Mouse (Mus musculus) kidney, adult 2 months (tissue): ENCODE measurements around the gene Rarres1.

Experiments used
- CTCF ChIP-seq: fragments of 200-500 bp; conservative IDR thresholded peaks from 2 replicates; pipeline ENCODE4 v1.5.1; 2011; ENCODE audit warnings: low read depth, mild to moderate bottlenecking, control low read depth, low read length, moderate library complexity, mixed read lengths; ENCODE audit not compliant: insufficient read depth, insufficient read length
- POLR2A ChIP-seq: fragments of 200-500 bp; IDR thresholded peaks from one replicate; pipeline ENCODE4 v1.6.1; 2011; ENCODE audit warnings: low read depth, low read length, control low read depth

- TF ChIP-seq POLR2A (no peak), CTCF (no peak)
Observed at GRCm38 (mm10) chr3:67462578-67462977, 52.7 kb downstream of the Rarres1 start.
